Mouse (Mus musculus) inflammation-experienced regulatory T-cells (primary cell): ENCODE measurements around the gene Asb15. TPM values are rescaled to one million over a fixed set of nuclear protein-coding genes. Genes with fewer than 3 reads are reported as not detected.

Experiments used
- polyA plus RNA-seq, 2 experiments: library from polyadenylated mRNA; unstranded; fragments of 100-300 nt; shearing (Covaris generic); gene quantifications; one replicate each; pipeline ENCODE4 v1.2.1; 2017

Asb15 gene
- polyA plus RNA-seq: under 1 TPM; 0.12 to 0.32 TPM

DNA sequence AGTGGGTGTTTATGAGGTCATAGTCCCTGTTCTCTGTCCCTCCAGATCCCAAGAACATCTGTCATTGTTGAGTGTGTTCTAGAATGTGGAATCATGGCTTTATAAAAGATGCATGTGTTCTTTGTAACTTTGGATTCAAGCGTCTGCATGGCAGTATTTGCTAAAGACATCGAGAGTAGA, at the start of gene Asb15:
TSS of gene Asb15 (plus strand) at position 81 of the 180 bp plus-strand sequence.

DNA sequence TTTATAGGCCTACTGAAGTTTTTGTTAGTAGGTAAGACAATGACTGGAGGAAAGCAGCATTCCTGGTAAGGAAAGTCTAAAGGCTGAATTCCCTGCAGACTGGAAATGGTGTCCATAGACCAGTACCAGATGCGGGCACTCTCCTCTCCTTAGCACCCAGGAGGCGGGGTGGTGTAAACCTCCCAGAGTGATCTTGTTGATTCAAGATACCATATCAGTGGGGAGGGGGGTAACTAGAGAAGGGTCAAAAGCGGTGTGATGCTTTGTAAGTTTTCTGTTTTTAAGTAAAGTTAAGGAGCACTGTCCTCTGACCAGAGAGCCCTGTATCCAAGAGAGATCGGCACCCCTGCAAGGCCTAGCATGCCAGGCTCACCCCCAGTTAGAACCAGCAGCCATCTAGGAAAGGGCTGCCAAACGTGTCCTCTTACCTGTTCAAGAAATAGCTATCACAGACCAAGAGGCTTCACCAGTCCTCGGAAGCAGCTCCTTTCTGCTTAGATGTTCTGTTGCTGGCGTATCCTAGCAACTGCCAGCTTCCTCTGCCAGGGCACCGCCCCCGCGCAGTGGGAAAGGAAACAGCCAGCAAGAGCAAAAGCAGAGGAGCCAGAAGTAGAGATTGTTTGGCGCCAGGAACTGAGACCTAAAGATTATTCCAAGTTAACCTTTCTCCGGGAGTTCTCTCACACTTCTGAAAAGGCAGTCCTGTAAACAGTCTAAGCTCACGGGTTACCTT, 13.2 kb upstream of the Asb15 start, which contains the start of gene Iqub:
TSS of gene Iqub (minus strand) at position 516 of the 733 bp plus-strand sequence.

GRCm38 (mm10) chr6:24527155-24528063, 535 bp upstream of the Asb15 start, which contains the start of gene Ndufa5:
Ndufa5 (minus strand) TSS chr6:24528013.

DNA sequence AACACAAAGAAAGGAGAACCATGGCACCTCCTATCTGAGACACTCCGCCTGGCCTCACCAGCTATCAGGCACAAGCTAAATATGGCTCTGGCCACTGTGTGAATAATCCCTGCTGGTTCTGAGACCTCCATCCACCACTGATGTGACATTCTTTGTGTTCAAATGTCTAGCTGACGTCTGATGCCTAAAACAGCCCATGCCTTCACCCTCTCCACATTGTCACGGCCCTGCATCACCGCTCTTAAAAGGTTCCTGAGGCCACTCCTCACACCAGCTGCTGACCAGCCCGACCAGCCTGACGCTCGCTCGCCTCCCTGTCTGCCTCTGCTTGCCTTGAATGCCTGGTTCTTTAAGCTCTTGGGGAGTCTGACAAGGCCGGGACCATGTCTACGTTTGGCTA, 69.6 kb downstream of the Asb15 start, which contains the start of gene Lmod2:
TSS of gene Lmod2 (plus strand) at position 263 of the 400 bp plus-strand sequence.

Other genes with a start within 250 kb of the Asb15 start
- gene Iqub, start 13.1 kb upstream of the Asb15 start, polyA plus RNA-seq: under 1 TPM in 1 of 2 experiments, not detected in 1; 0.22 TPM
- 100 to 1,000 TPM; 134 to 162 TPM for gene Ndufa5, start 131 bp upstream of the Asb15 start, polyA plus RNA-seq
- gene Lmod2, start 69.6 kb downstream of the Asb15 start, polyA plus RNA-seq: under 1 TPM in 1 of 2 experiments, not detected in 1; 0.18 TPM
- 10 to 100 TPM; 39.2 to 39.8 TPM for gene Wasl, start 136.9 kb downstream of the Asb15 start, polyA plus RNA-seq
- 1 to 10 TPM in 1 of 2 experiments, under 1 TPM in 1; 0.06 to 1.6 TPM for gene Hyal6, start 205.1 kb downstream of the Asb15 start, polyA plus RNA-seq
- gene Hyal4, start 220.2 kb downstream of the Asb15 start, polyA plus RNA-seq: under 1 TPM in 1 of 2 experiments, not detected in 1; 0.11 TPM